Mouse (Mus musculus) brain, embryonic 14.5 days (tissue): ENCODE measurements around the gene Cdhr3. TPM values are rescaled to one million over a fixed set of nuclear protein-coding genes. Genes with fewer than 3 reads are reported as not detected.
"Not testable (repeated sequence)": the region's sequence is repeated elsewhere in the genome, so short reads cannot be mapped to it uniquely, and the experiment has no call there.

Source experiments
- DNase-seq: peaks from one replicate; pipeline ENCODE4 v3.0.0-alpha.2; 2011; ENCODE audit warnings: low read depth
- CTCF ChIP-seq: fragments of 200-500 bp; IDR thresholded peaks from 2 replicates; pipeline ENCODE4 v1.5.1; 2012; ENCODE audit warnings: inconsistent platforms, mild to moderate bottlenecking, moderate library complexity, borderline replicate concordance; ENCODE audit not compliant: insufficient read depth, insufficient read length; ENCODE audit errors: extremely low read depth
- POLR2A ChIP-seq: fragments of 200-500 bp; IDR thresholded peaks from 2 replicates; pipeline ENCODE4 v1.6.1; 2012; ENCODE audit warnings: mild to moderate bottlenecking, inconsistent platforms, borderline replicate concordance; ENCODE audit not compliant: poor library complexity, insufficient read depth, insufficient read length, severe bottlenecking; ENCODE audit errors: extremely low read depth
- polyA plus RNA-seq: library from polyadenylated mRNA; depleted of rRNA; stranded (reverse); fragments of >200 nt; gene quantifications from 2 replicates; pipeline ENCODE4 v1.2.3, GENCODE M21; 2012

Cdhr3 gene
- polyA plus RNA-seq, 1 experiment = 0.36 TPM

GRCm38 (mm10) chr12:33010026-33010425, 82.6 kb downstream of the Cdhr3 start:
- no peak for DNase-seq
- TF ChIP-seq CTCF (peak; percentile 49; the same call in 1 of the 2 replicates), POLR2A (no peak)

- DNase-seq = no peak
- no peak for TF ChIP-seq POLR2A
- TF ChIP-seq CTCF = no peak
Observed at GRCm38 (mm10) chr12:33009206-33009966, 83.3 kb downstream of the Cdhr3 start.

- DNase-seq = no peak
- TF ChIP-seq POLR2A = no peak
- no peak for TF ChIP-seq CTCF
Observed at GRCm38 (mm10) chr12:33008305-33009110, 84.2 kb downstream of the Cdhr3 start.

GRCm38 (mm10) chr12:33007176-33007575, 85.5 kb downstream of the Cdhr3 start:
- no peak for DNase-seq
- TF ChIP-seq POLR2A = no peak
- TF ChIP-seq CTCF = no peak

GRCm38 (mm10) chr12:33005858-33006257, 86.8 kb downstream of the Cdhr3 start:
- no peak for DNase-seq
- TF ChIP-seq CTCF (no peak), POLR2A (no peak)

GRCm38 (mm10) chr12:33003339-33003965, 89.2 kb downstream of the Cdhr3 start:
- TF ChIP-seq POLR2A (no peak), CTCF (no peak)
- DNase-seq = peak; percentile 41

GRCm38 (mm10) chr12:33000402-33000801, 92.3 kb downstream of the Cdhr3 start:
- no peak for TF ChIP-seq POLR2A
- no peak for TF ChIP-seq CTCF
- DNase-seq = no peak

GRCm38 (mm10) chr12:32999778-33000177, 92.9 kb downstream of the Cdhr3 start:
- not testable (repeated sequence) for DNase-seq

- no peak for TF ChIP-seq POLR2A
- no peak for TF ChIP-seq CTCF
- no peak for DNase-seq
Observed at GRCm38 (mm10) chr12:32998766-32999165, 93.9 kb downstream of the Cdhr3 start.

GRCm38 (mm10) chr12:32995081-32995834, 97.4 kb downstream of the Cdhr3 start:
- TF ChIP-seq CTCF (no peak), POLR2A (no peak)
- DNase-seq = no peak

GRCm38 (mm10) chr12:32994081-32994480, 98.6 kb downstream of the Cdhr3 start:
- TF ChIP-seq CTCF = no peak
- no peak for TF ChIP-seq POLR2A
- DNase-seq = no peak

GRCm38 (mm10) chr12:32989731-32990130, 102.9 kb downstream of the Cdhr3 start:
- no peak for TF ChIP-seq POLR2A
- TF ChIP-seq CTCF = no peak
- peak; percentile 30 for DNase-seq
